Mouse (Mus musculus): ENCODE results near the gene Zfp341. TPM values are rescaled to one million over a fixed set of nuclear protein-coding genes. Genes with fewer than 3 reads are reported as not detected.
A peak's percentile ranks its signal among the peaks of the same experiment; 100 is the strongest.

Gene Zfp341
- polyA plus RNA-seq, 1 experiment from 2014 or later, result 2.6 TPM

DNA sequence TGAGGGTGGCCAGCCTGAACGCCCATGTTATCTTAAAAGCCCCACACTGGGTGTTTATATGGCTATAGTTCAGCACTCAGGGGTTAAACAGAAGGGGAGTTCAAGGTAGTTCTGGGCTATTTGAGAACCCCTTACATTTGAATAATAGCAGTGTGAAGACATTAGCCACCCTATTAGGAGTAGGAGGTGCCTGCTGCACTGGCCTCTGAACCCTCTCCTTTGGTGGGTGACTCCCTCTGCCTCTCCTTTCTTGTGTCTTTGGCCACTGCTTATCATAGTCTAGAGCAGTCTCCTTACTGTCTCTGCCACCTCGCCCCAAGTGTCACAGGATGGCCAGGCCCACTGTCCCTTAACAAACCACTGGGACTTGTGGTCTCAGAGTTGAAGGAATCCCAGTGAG, 67.2 kb downstream of the Zfp341 start:
- no peak overlapping the region for H3K9ac ChIP-seq (replicated peaks; ENCODE audit: low read length)
- DNase-seq, result no peak
- H3K9me3 ChIP-seq (ENCODE audit: control insufficient read depth, low read length), result no peaks in the 10 kb centered on the region
- H3K36me3 ChIP-seq (ENCODE audit: control insufficient read depth, insufficient read depth, low read length), result no peaks in the 10 kb centered on the region
- no peak overlapping the region for H3K4me2 ChIP-seq (ENCODE audit: low read length)
- H3K27me3 ChIP-seq (ENCODE audit: control insufficient read depth, insufficient read depth, low read length), result no peaks in the 10 kb centered on the region
- H3K4me3 ChIP-seq (replicated peaks; ENCODE audit: low read depth, low read length), result no peak overlapping the region
- 89% methylated on average over 2 of the region's 2 CpGs for WGBS
- ATAC-seq (ENCODE audit: low FRiP score, low TSS enrichment), result no peak
- H3K4me1 ChIP-seq (ENCODE audit: control insufficient read depth, insufficient read depth, low read length), result peaks cover 26% of the 10 kb centered on the region
- H3K27ac ChIP-seq (replicated peaks; ENCODE audit: low read depth, low read length), result no peak overlapping the region

DNA sequence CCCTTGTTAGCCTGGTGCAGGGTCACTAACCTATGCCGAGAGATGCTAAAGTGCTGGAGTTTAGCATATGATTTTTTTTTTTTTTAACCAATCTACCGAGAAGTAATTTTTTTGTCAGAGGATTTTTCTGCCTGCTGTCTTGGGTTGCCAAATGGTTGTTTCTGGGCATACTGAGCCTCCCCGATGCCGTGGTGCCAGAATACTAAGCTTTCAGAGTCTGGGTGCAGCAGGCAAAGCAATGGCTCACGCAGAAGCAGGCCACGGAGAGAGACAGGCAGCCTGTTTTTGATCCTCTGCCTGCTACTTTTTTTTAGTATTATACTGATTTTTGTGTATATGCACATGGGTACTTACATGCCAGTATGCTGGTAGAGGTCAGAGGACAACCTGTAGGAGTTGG, 67.8 kb downstream of the Zfp341 start:
- ATAC-seq (ENCODE audit: low FRiP score, low TSS enrichment) (no peak), DNase-seq (no peak)
- Histone ChIP-seq H3K27me3 (ENCODE audit: control insufficient read depth, insufficient read depth, low read length) (no peaks in the 10 kb centered on the region), H3K36me3 (ENCODE audit: control insufficient read depth, insufficient read depth, low read length) (no peaks in the 10 kb centered on the region), H3K4me2 (ENCODE audit: low read length) (no peak overlapping the region), H3K9me3 (ENCODE audit: control insufficient read depth, low read length) (no peaks in the 10 kb centered on the region), H3K4me3 (replicated peaks; ENCODE audit: low read depth, low read length) (no peak overlapping the region), H3K27ac (replicated peaks; ENCODE audit: low read depth, low read length) (no peak overlapping the region), H3K9ac (replicated peaks; ENCODE audit: low read length) (no peak overlapping the region), H3K4me1 (ENCODE audit: control insufficient read depth, insufficient read depth, low read length) (peaks cover 26% of the 10 kb centered on the region)
- whole genome bisulfite sequencing, result 90% methylated on average over 6 of the region's 6 CpGs

DNA sequence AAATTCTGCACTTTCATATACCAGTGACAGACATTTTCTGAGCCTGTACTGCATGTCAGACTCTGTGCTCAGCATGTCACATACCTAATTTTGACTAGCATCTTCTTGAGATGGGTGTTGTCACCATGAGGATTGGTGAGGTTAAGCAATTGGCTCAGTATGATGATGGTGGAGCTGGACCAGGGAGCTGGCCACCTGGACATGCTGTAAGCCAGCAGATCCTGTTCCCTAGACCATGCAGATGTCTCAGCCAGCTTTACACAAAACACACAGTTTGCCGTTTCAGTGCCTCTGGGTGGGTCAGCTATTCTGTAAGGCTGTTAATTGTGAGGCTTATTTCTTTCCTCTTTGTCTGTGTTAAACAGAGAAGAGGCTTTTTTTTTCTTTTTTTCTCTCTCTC, 69.6 kb downstream of the Zfp341 start:
- Histone ChIP-seq H3K36me3 (ENCODE audit: control insufficient read depth, insufficient read depth, low read length) (no peaks in the 10 kb centered on the region), H3K27ac (replicated peaks; ENCODE audit: low read depth, low read length) (peak overlapping the region; percentile 49), H3K4me1 (ENCODE audit: control insufficient read depth, insufficient read depth, low read length) (peaks cover 12% of the 10 kb centered on the region), H3K4me3 (replicated peaks; ENCODE audit: low read depth, low read length) (no peak overlapping the region), H3K9me3 (ENCODE audit: control insufficient read depth, low read length) (no peaks in the 10 kb centered on the region), H3K4me2 (ENCODE audit: low read length) (no peak overlapping the region), H3K9ac (replicated peaks; ENCODE audit: low read length) (peak overlapping the region; percentile 20), H3K27me3 (ENCODE audit: control insufficient read depth, insufficient read depth, low read length) (no peaks in the 10 kb centered on the region)
- WGBS, result 31% methylated on average over 1 of the region's 1 CpGs
- DNase-seq (no peak), ATAC-seq (ENCODE audit: low FRiP score, low TSS enrichment) (no peak)

DNA sequence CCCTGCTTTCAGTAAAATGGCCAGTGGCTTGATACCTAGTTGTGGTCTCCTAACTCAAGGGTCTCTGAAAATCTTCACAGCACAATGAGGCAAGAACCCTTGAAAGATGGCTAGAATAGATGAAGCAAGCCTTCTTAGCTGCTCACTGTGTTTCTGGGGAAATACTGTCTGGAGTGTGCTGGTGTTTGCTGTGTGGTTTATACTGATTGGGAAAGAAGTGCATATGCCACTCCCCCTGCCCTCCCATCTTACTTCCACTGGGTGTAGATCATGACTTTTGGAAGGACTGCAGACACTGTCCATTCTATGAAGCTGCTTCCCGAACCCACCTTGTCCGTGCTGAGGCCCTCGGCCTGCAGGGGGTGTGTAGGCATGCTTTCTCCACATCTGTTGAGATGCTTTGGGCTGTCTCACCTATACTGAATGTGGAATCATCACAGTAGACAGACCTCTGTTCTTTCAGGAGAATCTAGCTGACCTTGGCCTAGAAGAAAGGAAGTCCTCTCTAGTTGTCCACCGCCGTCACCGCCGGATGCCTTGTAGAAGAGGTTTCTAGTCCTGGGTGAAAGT, 71.9 kb downstream of the Zfp341 start:
- Histone ChIP-seq H3K36me3 (ENCODE audit: control insufficient read depth, insufficient read depth, low read length) (peaks cover 5% of the 10 kb centered on the region), H3K4me3 (replicated peaks; ENCODE audit: low read depth, low read length) (no peak overlapping the region), H3K9ac (replicated peaks; ENCODE audit: low read length) (no peak overlapping the region), H3K27ac (replicated peaks; ENCODE audit: low read depth, low read length) (no peak overlapping the region), H3K27me3 (ENCODE audit: control insufficient read depth, insufficient read depth, low read length) (no peaks in the 10 kb centered on the region), H3K9me3 (ENCODE audit: control insufficient read depth, low read length) (no peaks in the 10 kb centered on the region), H3K4me1 (ENCODE audit: control insufficient read depth, insufficient read depth, low read length) (peaks cover 10% of the 10 kb centered on the region), H3K4me2 (ENCODE audit: low read length) (no peak overlapping the region)
- DNase-seq (no peak), ATAC-seq (ENCODE audit: low FRiP score, low TSS enrichment) (no peak)
- WGBS, result 95% methylated on average over 7 of the region's 7 CpGs

DNA sequence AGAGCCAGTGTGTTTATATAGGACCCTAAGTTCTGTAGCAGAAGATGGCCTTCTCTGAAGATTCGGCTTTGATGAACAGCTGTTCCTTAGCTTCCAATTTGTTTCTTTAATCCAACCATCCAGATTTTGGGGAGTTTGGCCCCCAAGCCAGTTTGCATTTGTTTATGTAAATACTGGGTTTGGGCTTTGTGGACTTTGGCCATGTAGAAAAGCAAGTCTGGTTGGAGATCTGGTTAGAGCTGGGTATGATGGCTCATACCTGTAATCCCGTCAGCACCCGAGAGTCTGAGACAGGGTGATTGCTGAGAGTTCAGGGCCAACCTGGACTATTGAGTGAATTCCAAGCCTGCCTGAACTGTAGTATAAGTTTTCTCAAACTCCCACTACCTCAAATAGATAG, 72.7 kb downstream of the Zfp341 start:
- H3K27ac ChIP-seq (replicated peaks; ENCODE audit: low read depth, low read length), result no peak overlapping the region
- no peak overlapping the region for H3K9ac ChIP-seq (replicated peaks; ENCODE audit: low read length)
- H3K4me3 ChIP-seq (replicated peaks; ENCODE audit: low read depth, low read length), result no peak overlapping the region
- no peaks in the 10 kb centered on the region for H3K27me3 ChIP-seq (ENCODE audit: control insufficient read depth, insufficient read depth, low read length)
- H3K9me3 ChIP-seq (ENCODE audit: control insufficient read depth, low read length), result no peaks in the 10 kb centered on the region
- H3K36me3 ChIP-seq (ENCODE audit: control insufficient read depth, insufficient read depth, low read length), result peaks cover 13% of the 10 kb centered on the region
- H3K4me1 ChIP-seq (ENCODE audit: control insufficient read depth, insufficient read depth, low read length), result peaks cover 10% of the 10 kb centered on the region
- DNase-seq (no peak), ATAC-seq (ENCODE audit: low FRiP score, low TSS enrichment) (no peak)
- no peak overlapping the region for H3K4me2 ChIP-seq (ENCODE audit: low read length)
- WGBS, result 92% methylated on average over 3 of the region's 3 CpGs

DNA sequence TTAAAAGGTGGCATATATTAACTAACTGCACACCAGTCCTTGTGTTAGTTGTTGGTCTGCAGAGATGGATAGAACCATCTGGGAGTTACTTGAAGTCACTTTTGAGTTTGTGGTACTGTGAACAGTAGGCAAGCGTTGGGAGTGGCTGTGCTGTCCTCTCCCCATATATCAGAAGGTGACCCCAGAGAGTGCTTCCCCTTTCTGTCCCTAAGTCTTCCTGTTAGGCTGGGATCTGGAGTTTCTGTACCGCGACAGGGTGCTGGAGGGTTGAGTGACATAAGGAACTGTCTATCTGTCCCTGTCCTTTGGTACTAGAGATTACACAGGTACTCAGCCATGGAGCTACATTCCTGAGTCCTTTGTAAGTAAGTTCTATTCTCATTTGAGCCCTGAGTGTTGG, 73.7 kb downstream of the Zfp341 start:
- H3K9ac ChIP-seq (replicated peaks; ENCODE audit: low read length), result no peak overlapping the region
- H3K4me1 ChIP-seq (ENCODE audit: control insufficient read depth, insufficient read depth, low read length), result peaks cover 3% of the 10 kb centered on the region; the same call in 1 of the 2 replicates
- no peak overlapping the region for H3K4me3 ChIP-seq (replicated peaks; ENCODE audit: low read depth, low read length)
- H3K9me3 ChIP-seq (ENCODE audit: control insufficient read depth, low read length), result no peaks in the 10 kb centered on the region
- peaks cover 18% of the 10 kb centered on the region for H3K36me3 ChIP-seq (ENCODE audit: control insufficient read depth, insufficient read depth, low read length)
- DNase-seq (no peak), ATAC-seq (ENCODE audit: low FRiP score, low TSS enrichment) (no peak)
- H3K27me3 ChIP-seq (ENCODE audit: control insufficient read depth, insufficient read depth, low read length), result no peaks in the 10 kb centered on the region
- WGBS, result 89% methylated on average over 3 of the region's 3 CpGs
- no peak overlapping the region for H3K4me2 ChIP-seq (ENCODE audit: low read length)
- no peak overlapping the region for H3K27ac ChIP-seq (replicated peaks; ENCODE audit: low read depth, low read length)

DNA sequence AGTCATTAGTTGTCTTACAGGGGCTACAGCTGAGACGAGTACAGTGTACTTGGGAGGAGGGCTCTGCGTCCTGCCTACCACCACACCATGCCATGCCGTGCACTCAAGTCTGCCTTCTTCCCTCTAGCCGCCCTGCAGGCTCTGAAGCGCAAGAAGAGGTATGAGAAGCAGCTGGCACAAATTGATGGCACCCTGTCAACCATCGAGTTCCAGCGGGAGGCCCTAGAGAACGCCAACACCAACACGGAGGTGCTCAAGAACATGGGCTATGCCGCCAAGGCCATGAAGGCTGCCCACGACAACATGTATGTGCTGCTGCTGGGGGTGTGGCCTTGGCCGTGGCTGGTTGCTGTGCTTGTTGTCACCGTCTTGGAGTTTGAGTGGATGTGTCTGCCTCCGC, 76.3 kb downstream of the Zfp341 start:
- no peak overlapping the region for H3K27ac ChIP-seq (replicated peaks; ENCODE audit: low read depth, low read length)
- H3K27me3 ChIP-seq (ENCODE audit: control insufficient read depth, insufficient read depth, low read length), result no peaks in the 10 kb centered on the region
- H3K4me1 ChIP-seq (ENCODE audit: control insufficient read depth, insufficient read depth, low read length), result no peaks in the 10 kb centered on the region
- no peak overlapping the region for H3K9ac ChIP-seq (replicated peaks; ENCODE audit: low read length)
- no peak for DNase-seq
- H3K4me3 ChIP-seq (replicated peaks; ENCODE audit: low read depth, low read length), result no peak overlapping the region
- whole genome bisulfite sequencing, result 95% methylated on average over 14 of the region's 14 CpGs
- no peak overlapping the region for H3K4me2 ChIP-seq (ENCODE audit: low read length)
- no peaks in the 10 kb centered on the region for H3K9me3 ChIP-seq (ENCODE audit: control insufficient read depth, low read length)
- H3K36me3 ChIP-seq (ENCODE audit: control insufficient read depth, insufficient read depth, low read length), result peaks cover 43% of the 10 kb centered on the region
- no peak for ATAC-seq (ENCODE audit: low FRiP score, low TSS enrichment)

DNA sequence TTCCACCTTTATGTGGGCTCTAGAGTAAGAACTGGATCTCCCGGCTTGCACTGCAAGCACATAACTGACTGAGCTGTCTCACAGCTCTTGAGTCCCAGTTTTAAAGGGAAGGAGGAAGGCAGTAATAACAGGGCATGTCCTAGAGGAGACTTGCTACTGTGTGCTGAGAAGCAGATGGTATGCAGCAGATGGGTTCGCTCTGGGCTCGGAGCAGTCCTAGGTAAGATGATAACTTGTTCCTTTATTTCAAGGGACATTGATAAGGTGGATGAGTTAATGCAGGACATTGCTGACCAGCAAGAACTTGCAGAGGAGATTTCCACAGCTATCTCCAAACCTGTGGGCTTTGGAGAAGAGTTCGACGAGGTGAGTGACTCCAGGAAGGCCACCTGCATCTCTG, 77.9 kb downstream of the Zfp341 start:
- no peaks in the 10 kb centered on the region for H3K4me1 ChIP-seq (ENCODE audit: control insufficient read depth, insufficient read depth, low read length)
- no peaks in the 10 kb centered on the region for H3K9me3 ChIP-seq (ENCODE audit: control insufficient read depth, low read length)
- no peak for DNase-seq
- no peaks in the 10 kb centered on the region for H3K27me3 ChIP-seq (ENCODE audit: control insufficient read depth, insufficient read depth, low read length)
- no peak overlapping the region for H3K9ac ChIP-seq (replicated peaks; ENCODE audit: low read length)
- 98% methylated on average over 5 of the region's 5 CpGs for WGBS
- H3K27ac ChIP-seq (replicated peaks; ENCODE audit: low read depth, low read length), result no peak overlapping the region
- peaks cover 54% of the 10 kb centered on the region for H3K36me3 ChIP-seq (ENCODE audit: control insufficient read depth, insufficient read depth, low read length)
- ATAC-seq (ENCODE audit: low FRiP score, low TSS enrichment), result no peak
- H3K4me2 ChIP-seq (ENCODE audit: low read length), result no peak overlapping the region
- H3K4me3 ChIP-seq (replicated peaks; ENCODE audit: low read depth, low read length), result no peak overlapping the region

DNA sequence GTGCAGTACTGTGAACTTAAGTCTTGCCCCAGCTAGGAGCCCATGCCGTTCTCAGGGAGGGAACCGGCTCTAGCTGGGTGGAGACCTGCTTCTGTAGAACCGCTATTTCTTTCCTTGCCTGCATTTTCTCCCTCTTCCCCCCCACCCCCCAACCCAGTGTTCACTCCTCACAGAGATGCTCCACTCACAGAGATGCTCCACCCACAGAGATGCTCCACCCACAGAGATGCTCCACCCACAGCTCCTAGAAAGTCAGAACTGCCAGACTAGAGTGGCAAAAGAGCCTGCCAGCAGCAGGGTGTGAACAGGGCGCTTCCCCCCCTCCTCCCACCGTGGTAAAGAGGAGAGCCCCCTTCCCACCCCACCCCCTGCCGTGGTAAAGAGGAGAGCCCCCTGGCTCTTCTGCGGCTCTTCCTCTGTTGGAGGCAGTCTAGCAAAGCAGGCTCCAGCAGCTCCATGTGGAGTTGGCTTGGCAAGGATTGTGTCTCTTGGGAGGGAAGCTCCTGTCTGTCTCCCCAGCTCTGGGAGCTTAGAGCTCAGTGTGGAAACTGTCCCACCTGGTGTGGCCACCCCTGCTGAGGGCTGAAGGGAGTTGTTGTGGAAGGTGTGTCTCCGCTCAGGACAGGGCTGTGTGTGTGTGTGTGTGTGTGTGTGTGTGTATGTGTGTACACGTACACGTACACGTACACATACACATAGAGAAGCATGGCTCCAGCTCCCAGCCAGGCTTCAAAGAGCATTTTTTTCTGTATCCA, 80.3 kb downstream of the Zfp341 start:
- 76% methylated on average over 11 of the region's 11 CpGs for WGBS
- Histone ChIP-seq H3K4me1 (ENCODE audit: control insufficient read depth, insufficient read depth, low read length) (no peaks in the 10 kb centered on the region), H3K27ac (replicated peaks; ENCODE audit: low read depth, low read length) (no peak overlapping the region), H3K4me3 (replicated peaks; ENCODE audit: low read depth, low read length) (no peak overlapping the region), H3K4me2 (ENCODE audit: low read length) (no peak overlapping the region), H3K9me3 (ENCODE audit: control insufficient read depth, low read length) (no peaks in the 10 kb centered on the region), H3K27me3 (ENCODE audit: control insufficient read depth, insufficient read depth, low read length) (no peaks in the 10 kb centered on the region), H3K36me3 (ENCODE audit: control insufficient read depth, insufficient read depth, low read length) (peaks cover 54% of the 10 kb centered on the region), H3K9ac (replicated peaks; ENCODE audit: low read length) (no peak overlapping the region)
- DNase-seq (no peak), ATAC-seq (ENCODE audit: low FRiP score, low TSS enrichment) (no peak)
